Mouse (Mus musculus) skeletal muscle tissue, adult 2 months (tissue): Measurements from ENCODE around the gene Tnrc6a.
"Not testable (repeated sequence)": the region's sequence is repeated elsewhere in the genome, so short reads cannot be mapped to it uniquely, and the experiment has no call there.

Experiments used
- DNase-seq: peaks from one replicate; pipeline ENCODE4 v3.0.0-alpha.2; 2012; ENCODE audit warnings: low read depth, low spot score

Tnrc6a gene

GRCm38 (mm10) chr7:123123665-123124298 lies at the start of gene Tnrc6a:
Gene Tnrc6a, plus strand, starts transcription at chr7:123123885.
- DNase-seq = peak; percentile 83

- no peak for DNase-seq
Measured at GRCm38 (mm10) chr7:123082236-123082635, 41.4 kb upstream of the Tnrc6a start.

- DNase-seq = no peak
Measured at GRCm38 (mm10) chr7:123083441-123084123, 40.1 kb upstream of the Tnrc6a start.

- DNase-seq = no peak
Measured at GRCm38 (mm10) chr7:123084180-123084691, 39.4 kb upstream of the Tnrc6a start.

GRCm38 (mm10) chr7:123084708-123085107 lies 39.0 kb upstream of the Tnrc6a start:
- DNase-seq = no peak

GRCm38 (mm10) chr7:123088920-123089319 lies 34.8 kb upstream of the Tnrc6a start:
- no peak for DNase-seq

GRCm38 (mm10) chr7:123096344-123097120 lies 27.2 kb upstream of the Tnrc6a start:
- no peak for DNase-seq

- DNase-seq = peak; percentile 80
Measured at GRCm38 (mm10) chr7:123097891-123098750, 25.6 kb upstream of the Tnrc6a start.

- DNase-seq = no peak
Measured at GRCm38 (mm10) chr7:123101295-123101694, 22.4 kb upstream of the Tnrc6a start.

- DNase-seq = not testable (repeated sequence)
Measured at GRCm38 (mm10) chr7:123105381-123105780, 18.3 kb upstream of the Tnrc6a start.

- DNase-seq = no peak
Measured at GRCm38 (mm10) chr7:123105906-123106305, 17.8 kb upstream of the Tnrc6a start.

GRCm38 (mm10) chr7:123106326-123106725 lies 17.4 kb upstream of the Tnrc6a start:
- DNase-seq = no peak

GRCm38 (mm10) chr7:123108058-123109055 lies 15.3 kb upstream of the Tnrc6a start:
- no peak for DNase-seq

- DNase-seq = no peak
Measured at GRCm38 (mm10) chr7:123109361-123110000, 14.2 kb upstream of the Tnrc6a start.

GRCm38 (mm10) chr7:123110135-123110534 lies 13.6 kb upstream of the Tnrc6a start:
- peak; percentile 76 for DNase-seq

GRCm38 (mm10) chr7:123113590-123113989 lies 10.1 kb upstream of the Tnrc6a start:
- no peak for DNase-seq

GRCm38 (mm10) chr7:123116799-123117198 lies 6.9 kb upstream of the Tnrc6a start:
- no peak for DNase-seq

GRCm38 (mm10) chr7:123117209-123117608 lies 6.5 kb upstream of the Tnrc6a start:
- no peak for DNase-seq

GRCm38 (mm10) chr7:123120516-123120915 lies 3.2 kb upstream of the Tnrc6a start:
- no peak for DNase-seq

- DNase-seq = no peak
Measured at GRCm38 (mm10) chr7:123124299-123124716, 623 bp downstream of the Tnrc6a start.
